Mouse (Mus musculus): Measurements from ENCODE around the gene 9430097D07Rik.

GRCm38 (mm10) chr2:32599409-32599808 lies 23.9 kb upstream of the 9430097D07Rik start, which contains the start of gene St6galnac6:
- no peak for TF ChIP-seq HCFC1 (IDR thresholded peaks at IDR 0.05; ENCODE audit: borderline replicate concordance, insufficient read depth, low read length)
- TF ChIP-seq MAFK (IDR thresholded peaks at IDR 0.05; ENCODE audit: insufficient read depth, low read depth, low read length): no peak
